Mouse (Mus musculus): ENCODE results near the gene Vwa3b.

DNA sequence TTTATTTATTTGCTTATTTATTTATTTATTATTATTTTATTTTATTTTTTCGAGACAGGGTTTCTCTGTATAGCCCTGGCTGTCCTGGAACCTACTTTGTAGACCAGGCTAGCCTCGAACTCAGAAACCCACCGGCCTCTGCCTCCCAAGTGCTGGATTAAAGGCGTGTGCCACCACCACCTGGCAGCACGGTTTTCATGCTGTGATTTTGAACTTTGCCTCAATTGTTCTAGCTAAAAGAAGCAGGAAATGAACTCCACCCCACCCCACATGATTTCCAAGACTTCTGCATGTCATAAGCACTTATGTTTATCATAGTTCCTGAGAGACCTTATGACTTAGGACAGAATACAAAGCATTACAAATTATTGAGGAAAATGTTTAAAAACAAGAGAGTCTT lies 15.5 kb downstream of the Vwa3b start:
- TF ChIP-seq CTCF (conservative IDR thresholded peaks at IDR 0.05; ENCODE audit: insufficient read depth, insufficient read length, low read depth, low read length): no peak
- no peak for TF ChIP-seq POLR2A (IDR thresholded peaks at IDR 0.05; ENCODE audit: low read depth, low read length)

Data from kidney, adult 2 months (tissue).